Mouse (Mus musculus): ENCODE measurements around the gene Zkscan1.

- TF ChIP-seq CTCF (IDR thresholded peaks at IDR 0.05; ENCODE audit: low read depth) (no peak), EP300 (IDR thresholded peaks at IDR 0.05; ENCODE audit: low read depth) (no peak)
Observed at GRCm38 (mm10) chr5:138107130-138107529, 22.2 kb downstream of the Zkscan1 start.
